Mouse (Mus musculus) heart, postnatal 0 days (tissue): ENCODE data around the gene Trank1.

Experiments
- CTCF ChIP-seq: IDR thresholded peaks from 2 replicates; pipeline ENCODE4 v1.5.1; 2016; ENCODE audit warnings: antibody characterized with exemption, control low read depth, low read depth
- EP300 ChIP-seq: IDR thresholded peaks from 2 replicates; pipeline ENCODE4 v1.6.1; 2016; ENCODE audit warnings: antibody characterized with exemption, low read depth

- no peak for TF ChIP-seq EP300
- no peak for TF ChIP-seq CTCF
Measured at GRCm38 (mm10) chr9:111304036-111304435, 7.5 kb upstream of the Trank1 start.
